Mouse (Mus musculus): ENCODE measurements around the gene Zfp870. TPM values are rescaled to one million over a fixed set of nuclear protein-coding genes. Genes with fewer than 3 reads are reported as not detected.
"Not testable (repeated sequence)": the region's sequence is repeated elsewhere in the genome, so short reads cannot be mapped to it uniquely, and the experiment has no call there.

Zfp870 gene
- polyA plus RNA-seq, 1 experiment from 2014 or later, result 11.7 TPM

GRCm38 (mm10) chr17:32880320-32881218, 10.9 kb downstream of the Zfp870 start:
- no peaks in the 10 kb centered on the region; the same call in 1 of the 2 replicates for H3K36me3 ChIP-seq (replicated peaks; ENCODE audit: control insufficient read depth, insufficient read depth, low read depth, low read length)

GRCm38 (mm10) chr17:32878773-32879172, 12.7 kb downstream of the Zfp870 start:
- no peaks in the 10 kb centered on the region for H3K9me3 ChIP-seq (replicated peaks; ENCODE audit: control insufficient read depth, low read length)
- ATAC-seq (replicated peaks; ENCODE audit: insufficient number of reproducible peaks, low FRiP score, low TSS enrichment, low read depth), result no peak
- H3K9ac ChIP-seq (replicated peaks; ENCODE audit: low read length), result no peak overlapping the region
- no peak overlapping the region for H3K4me3 ChIP-seq (ENCODE audit: low read depth, low read length)
- DNase-seq (ENCODE audit: low spot score), result no peak
- H3K4me1 ChIP-seq (ENCODE audit: control insufficient read depth, insufficient read depth, low read length), result no peaks in the 10 kb centered on the region
- no peaks in the 10 kb centered on the region for H3K27me3 ChIP-seq (ENCODE audit: control insufficient read depth, insufficient read depth, low read length)
- H3K27ac ChIP-seq (replicated peaks; ENCODE audit: low read depth, low read length), result no peak overlapping the region
- no peak overlapping the region for H3K4me2 ChIP-seq (ENCODE audit: low read depth, low read length)
- no peaks in the 10 kb centered on the region; the same call in 1 of the 2 replicates for H3K36me3 ChIP-seq (replicated peaks; ENCODE audit: control insufficient read depth, insufficient read depth, low read depth, low read length)
- 84% methylated on average over 11 of the region's 11 CpGs for WGBS

More at GRCm38 (mm10) chr17:32880320-32881218, 10.9 kb downstream of the Zfp870 start:
- Histone ChIP-seq H3K4me1 (ENCODE audit: control insufficient read depth, insufficient read depth, low read length) (no peaks in the 10 kb centered on the region), H3K4me3 (ENCODE audit: low read depth, low read length) (no peak overlapping the region), H3K27ac (replicated peaks; ENCODE audit: low read depth, low read length) (no peak overlapping the region), H3K9me3 (replicated peaks; ENCODE audit: control insufficient read depth, low read length) (no peaks in the 10 kb centered on the region), H3K27me3 (ENCODE audit: control insufficient read depth, insufficient read depth, low read length) (no peaks in the 10 kb centered on the region), H3K9ac (replicated peaks; ENCODE audit: low read length) (no peak overlapping the region), H3K4me2 (ENCODE audit: low read depth, low read length) (no peak overlapping the region)
- 88% methylated on average over 14 of the region's 14 CpGs for WGBS
- DNase-seq (ENCODE audit: low spot score) (no peak), ATAC-seq (replicated peaks; ENCODE audit: insufficient number of reproducible peaks, low FRiP score, low TSS enrichment, low read depth) (no peak)

GRCm38 (mm10) chr17:32877471-32878171, 13.8 kb downstream of the Zfp870 start:
- Histone ChIP-seq H3K4me3 (ENCODE audit: low read depth, low read length) (no peak overlapping the region), H3K9me3 (replicated peaks; ENCODE audit: control insufficient read depth, low read length) (no peaks in the 10 kb centered on the region), H3K4me2 (ENCODE audit: low read depth, low read length) (peak overlapping the region; percentile 8), H3K9ac (replicated peaks; ENCODE audit: low read length) (peak overlapping the region; percentile 20; the same call in 1 of the 2 replicates), H3K36me3 (replicated peaks; ENCODE audit: control insufficient read depth, insufficient read depth, low read depth, low read length) (no peaks in the 10 kb centered on the region; the same call in 1 of the 2 replicates), H3K4me1 (ENCODE audit: control insufficient read depth, insufficient read depth, low read length) (no peaks in the 10 kb centered on the region), H3K27ac (replicated peaks; ENCODE audit: low read depth, low read length) (no peak overlapping the region), H3K27me3 (ENCODE audit: control insufficient read depth, insufficient read depth, low read length) (no peaks in the 10 kb centered on the region)
- no peak for ATAC-seq (replicated peaks; ENCODE audit: insufficient number of reproducible peaks, low FRiP score, low TSS enrichment, low read depth)
- 8% methylated on average over 22 of the region's 22 CpGs for WGBS
- DNase-seq (ENCODE audit: low spot score), result peak; percentile 33

- Histone ChIP-seq H3K4me2 (ENCODE audit: low read depth, low read length) (no peak overlapping the region), H3K9ac (replicated peaks; ENCODE audit: low read length) (no peak overlapping the region), H3K27ac (replicated peaks; ENCODE audit: low read depth, low read length) (no peak overlapping the region), H3K9me3 (replicated peaks; ENCODE audit: control insufficient read depth, low read length) (no peaks in the 10 kb centered on the region), H3K27me3 (ENCODE audit: control insufficient read depth, insufficient read depth, low read length) (no peaks in the 10 kb centered on the region), H3K4me3 (ENCODE audit: low read depth, low read length) (no peak overlapping the region), H3K4me1 (ENCODE audit: control insufficient read depth, insufficient read depth, low read length) (no peaks in the 10 kb centered on the region), H3K36me3 (replicated peaks; ENCODE audit: control insufficient read depth, insufficient read depth, low read depth, low read length) (no peaks in the 10 kb centered on the region)
- DNase-seq (ENCODE audit: low spot score), result no peak
- WGBS, result 74% methylated on average over 5 of the region's 5 CpGs
- ATAC-seq (replicated peaks; ENCODE audit: insufficient number of reproducible peaks, low FRiP score, low TSS enrichment, low read depth), result no peak
Observed at GRCm38 (mm10) chr17:32872696-32873095, 18.7 kb downstream of the Zfp870 start.

GRCm38 (mm10) chr17:32872091-32872490, 19.4 kb downstream of the Zfp870 start:
- ATAC-seq (replicated peaks; ENCODE audit: insufficient number of reproducible peaks, low FRiP score, low TSS enrichment, low read depth) (no peak), DNase-seq (ENCODE audit: low spot score) (no peak)
- no peak overlapping the region for H3K27ac ChIP-seq (replicated peaks; ENCODE audit: low read depth, low read length)
- whole genome bisulfite sequencing, result 82% methylated on average over 4 of the region's 4 CpGs
- no peak overlapping the region for H3K4me3 ChIP-seq (ENCODE audit: low read depth, low read length)
- no peak overlapping the region for H3K4me2 ChIP-seq (ENCODE audit: low read depth, low read length)
- no peaks in the 10 kb centered on the region for H3K36me3 ChIP-seq (replicated peaks; ENCODE audit: control insufficient read depth, insufficient read depth, low read depth, low read length)
- H3K9me3 ChIP-seq (replicated peaks; ENCODE audit: control insufficient read depth, low read length), result no peaks in the 10 kb centered on the region
- H3K27me3 ChIP-seq (ENCODE audit: control insufficient read depth, insufficient read depth, low read length), result no peaks in the 10 kb centered on the region
- H3K9ac ChIP-seq (replicated peaks; ENCODE audit: low read length), result no peak overlapping the region
- no peaks in the 10 kb centered on the region for H3K4me1 ChIP-seq (ENCODE audit: control insufficient read depth, insufficient read depth, low read length)

GRCm38 (mm10) chr17:32871483-32871882, 20.0 kb downstream of the Zfp870 start:
- Histone ChIP-seq H3K9ac (replicated peaks; ENCODE audit: low read length) (no peak overlapping the region), H3K4me2 (ENCODE audit: low read depth, low read length) (no peak overlapping the region), H3K4me1 (ENCODE audit: control insufficient read depth, insufficient read depth, low read length) (no peaks in the 10 kb centered on the region), H3K4me3 (ENCODE audit: low read depth, low read length) (no peak overlapping the region), H3K27ac (replicated peaks; ENCODE audit: low read depth, low read length) (no peak overlapping the region), H3K9me3 (replicated peaks; ENCODE audit: control insufficient read depth, low read length) (no peaks in the 10 kb centered on the region), H3K27me3 (ENCODE audit: control insufficient read depth, insufficient read depth, low read length) (no peaks in the 10 kb centered on the region), H3K36me3 (replicated peaks; ENCODE audit: control insufficient read depth, insufficient read depth, low read depth, low read length) (no peaks in the 10 kb centered on the region)
- WGBS, result 97% methylated on average over 1 of the region's 1 CpGs
- DNase-seq (ENCODE audit: low spot score) (no peak), ATAC-seq (replicated peaks; ENCODE audit: insufficient number of reproducible peaks, low FRiP score, low TSS enrichment, low read depth) (no peak)

- not testable (repeated sequence) for H3K4me2 ChIP-seq (ENCODE audit: low read depth, low read length); H3K4me1 ChIP-seq (ENCODE audit: control insufficient read depth, insufficient read depth, low read length); H3K9ac ChIP-seq (replicated peaks; ENCODE audit: low read length); H3K4me3 ChIP-seq (ENCODE audit: low read depth, low read length); H3K9me3 ChIP-seq (replicated peaks; ENCODE audit: control insufficient read depth, low read length); H3K27ac ChIP-seq (replicated peaks; ENCODE audit: low read depth, low read length); H3K27me3 ChIP-seq (ENCODE audit: control insufficient read depth, insufficient read depth, low read length); ATAC-seq (replicated peaks; ENCODE audit: insufficient number of reproducible peaks, low FRiP score, low TSS enrichment, low read depth); H3K36me3 ChIP-seq (replicated peaks; ENCODE audit: control insufficient read depth, insufficient read depth, low read depth, low read length); DNase-seq (ENCODE audit: low spot score)
- 62% methylated on average over 3 of the region's 7 CpGs for WGBS
Observed at GRCm38 (mm10) chr17:32867266-32867665, 24.2 kb downstream of the Zfp870 start.

GRCm38 (mm10) chr17:32856713-32857112, 34.7 kb downstream of the Zfp870 start:
- 54% methylated on average over 3 of the region's 6 CpGs for WGBS
- not testable (repeated sequence) for H3K27ac ChIP-seq (replicated peaks; ENCODE audit: low read depth, low read length); H3K4me1 ChIP-seq (ENCODE audit: control insufficient read depth, insufficient read depth, low read length); ATAC-seq (replicated peaks; ENCODE audit: insufficient number of reproducible peaks, low FRiP score, low TSS enrichment, low read depth); H3K27me3 ChIP-seq (ENCODE audit: control insufficient read depth, insufficient read depth, low read length); H3K9me3 ChIP-seq (replicated peaks; ENCODE audit: control insufficient read depth, low read length); DNase-seq (ENCODE audit: low spot score); H3K9ac ChIP-seq (replicated peaks; ENCODE audit: low read length); H3K4me3 ChIP-seq (ENCODE audit: low read depth, low read length); H3K4me2 ChIP-seq (ENCODE audit: low read depth, low read length); H3K36me3 ChIP-seq (replicated peaks; ENCODE audit: control insufficient read depth, insufficient read depth, low read depth, low read length)
